Mouse (Mus musculus) brain, embryonic 18.5 days (tissue): ENCODE measurements at regions not wholly inside any gene's neighbourhood (a gene's known extent, or its start where the extent isn't known, plus 50 kb on each side); places are given as distances from the start of the nearest gene placed in this dataset.

Experiments
- DNase-seq: peaks from one replicate; pipeline ENCODE4 v3.0.0-alpha.2; 2012; ENCODE audit warnings: low read depth, low spot score

DNA sequence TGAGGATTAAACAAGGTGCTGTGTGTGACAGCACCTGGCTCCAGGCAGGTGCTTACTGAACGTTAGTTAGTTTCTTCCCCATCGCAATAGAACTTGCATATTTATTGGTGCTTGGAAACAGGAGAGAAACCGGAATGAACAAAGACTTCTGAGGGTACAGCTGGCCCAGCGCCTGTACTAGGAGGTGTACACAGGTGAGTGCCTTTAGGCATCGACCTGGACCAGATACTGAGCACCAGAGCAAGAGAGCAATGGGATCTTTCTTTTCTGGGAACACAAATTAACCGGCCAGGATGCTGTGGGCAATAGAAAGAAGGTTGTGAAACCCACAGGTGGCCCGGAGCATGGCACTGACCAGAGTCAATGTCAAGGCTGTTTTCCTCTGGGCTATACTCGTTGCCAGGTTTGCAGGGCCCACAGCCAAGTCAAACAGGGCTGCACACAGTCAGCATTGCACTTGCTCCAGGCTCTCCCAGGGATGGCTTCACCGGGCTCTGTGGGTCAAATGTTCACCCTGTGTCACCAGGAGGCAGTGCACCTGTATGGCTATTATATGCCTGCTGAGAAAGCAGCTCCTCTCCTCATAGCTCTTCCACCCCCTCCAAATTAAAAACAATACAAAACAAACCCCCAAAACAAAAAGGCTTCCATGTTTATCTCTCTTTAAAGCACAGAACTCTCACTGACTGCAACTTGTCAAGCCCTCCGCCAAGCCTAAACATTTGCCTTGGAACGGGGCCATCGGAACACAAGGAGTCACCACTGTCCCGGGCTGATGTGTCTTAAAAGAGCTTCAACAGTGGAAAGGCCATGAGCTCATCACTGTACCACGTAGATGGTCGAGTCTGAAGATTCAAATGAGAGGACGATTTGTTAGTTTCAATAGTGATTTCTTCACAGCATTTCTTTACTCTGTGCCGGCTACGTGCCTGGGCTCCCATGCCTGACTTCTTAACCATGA is 629.1 kb downstream of the Rnf144a start:
- DNase-seq: no peak

DNA sequence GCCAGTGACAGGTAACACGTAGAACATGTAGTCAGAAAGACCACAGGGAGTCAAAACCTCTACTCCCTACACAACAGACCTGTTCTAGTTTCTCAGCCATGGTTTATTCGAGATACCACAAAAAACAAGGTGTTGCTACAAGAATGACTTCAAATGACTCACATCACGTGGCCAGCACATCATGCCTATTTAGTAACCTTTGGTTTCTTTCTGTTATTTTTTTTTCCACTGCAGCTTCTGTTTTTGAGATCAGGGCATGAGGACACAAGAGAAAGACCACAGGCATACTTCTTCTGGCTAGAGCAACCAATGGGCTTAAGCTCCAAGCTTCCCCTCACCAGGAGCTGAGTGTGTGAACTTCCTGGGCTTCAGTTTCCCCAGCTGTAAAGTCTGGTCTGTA is 630.7 kb downstream of the Rnf144a start:
- DNase-seq: no peak

DNA sequence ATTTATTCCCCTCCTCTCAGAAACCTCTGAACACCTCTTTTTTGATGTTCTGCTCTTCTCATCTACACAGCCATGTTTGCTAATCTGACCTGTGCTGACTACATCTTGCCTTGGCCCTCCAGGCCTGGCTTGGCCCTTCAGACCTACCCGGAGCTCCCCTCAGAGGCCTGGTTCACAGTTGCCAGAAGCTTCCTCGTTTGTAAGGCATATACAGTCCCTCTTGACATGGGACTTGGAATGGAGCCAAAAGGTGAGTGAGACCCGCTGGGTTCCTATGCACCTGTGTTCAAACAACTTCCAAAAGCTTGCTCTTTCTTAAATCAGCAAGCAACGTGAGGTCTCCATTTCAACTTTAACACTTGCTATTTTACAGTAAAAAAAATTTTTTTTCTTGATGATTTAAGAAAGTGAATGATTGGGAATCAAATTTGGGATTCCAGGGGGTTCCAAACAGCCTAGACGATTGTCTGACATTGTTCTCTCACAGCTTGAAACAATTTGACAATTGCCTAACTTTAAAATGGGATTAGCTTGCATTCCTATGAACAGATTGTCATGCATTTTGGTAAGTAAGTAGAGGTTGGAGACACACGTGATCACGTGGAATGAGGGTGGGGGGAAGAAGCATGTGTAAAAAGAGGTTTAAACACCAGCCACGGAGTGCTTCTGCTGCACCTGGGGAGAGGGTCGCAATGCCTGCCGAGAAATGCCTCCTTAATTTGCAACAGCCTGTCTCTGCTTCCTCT is 631.9 kb downstream of the Rnf144a start:
- DNase-seq: no peak

DNA sequence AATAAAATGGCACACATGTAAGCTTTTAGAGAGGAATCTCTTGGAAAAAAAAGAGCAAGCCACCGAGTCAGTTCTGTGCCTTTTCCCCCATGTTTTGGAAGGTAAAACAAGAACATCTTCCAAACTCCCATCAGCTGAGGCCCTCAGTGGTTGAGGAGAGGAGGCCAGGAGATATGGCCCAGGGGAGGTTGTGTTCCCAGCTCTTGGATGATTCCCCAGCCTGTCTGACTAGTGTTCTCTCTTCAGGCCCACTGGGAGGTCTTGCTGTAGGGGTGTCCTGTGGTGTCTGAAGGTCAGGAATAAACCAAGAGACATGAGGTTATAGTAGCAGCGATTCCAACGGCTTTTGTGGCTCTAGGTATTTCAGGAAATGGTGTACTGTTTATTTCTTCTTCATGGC is 643.2 kb downstream of the Rnf144a start:
- no peak for DNase-seq

DNA sequence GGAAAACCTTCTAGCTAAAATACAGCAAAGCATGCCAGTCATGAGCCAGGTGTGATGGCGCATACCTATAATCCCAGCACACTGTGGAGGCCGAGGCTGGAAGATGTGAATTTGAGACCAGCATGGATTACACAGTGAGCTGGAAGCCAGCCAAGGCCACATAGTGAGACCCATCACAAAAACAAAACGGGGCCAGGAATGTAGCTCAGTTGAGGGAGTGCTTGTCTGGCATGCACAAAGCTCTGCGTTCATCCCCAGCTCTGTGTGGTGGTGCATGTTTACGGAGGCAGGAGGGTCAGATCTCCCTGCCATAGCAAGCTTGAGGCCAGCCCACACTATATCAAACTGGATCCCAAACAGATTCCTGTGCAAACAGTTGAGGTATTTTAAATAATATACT is 646.4 kb downstream of the Rnf144a start:
- DNase-seq: no peak

DNA sequence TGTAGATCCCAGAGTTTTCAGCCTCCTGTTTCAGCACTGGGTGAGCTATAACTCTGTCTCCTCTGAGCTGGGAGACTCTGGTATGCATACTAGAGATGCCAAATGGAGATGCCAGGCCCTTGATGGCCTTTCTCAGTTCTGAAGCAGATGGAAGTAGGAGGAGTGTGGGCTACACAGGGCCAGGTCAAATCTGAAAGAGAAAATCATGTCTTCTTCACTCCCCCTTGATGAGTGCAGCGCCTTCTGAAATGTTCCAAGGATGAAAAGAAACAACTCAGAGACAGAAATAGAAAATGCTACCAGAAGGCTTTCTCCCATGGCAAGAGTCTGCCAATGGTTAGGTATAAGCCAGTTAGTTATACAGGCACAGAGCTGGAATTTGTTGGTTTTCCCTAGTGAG is 652.0 kb downstream of the Rnf144a start:
- no peak for DNase-seq

DNA sequence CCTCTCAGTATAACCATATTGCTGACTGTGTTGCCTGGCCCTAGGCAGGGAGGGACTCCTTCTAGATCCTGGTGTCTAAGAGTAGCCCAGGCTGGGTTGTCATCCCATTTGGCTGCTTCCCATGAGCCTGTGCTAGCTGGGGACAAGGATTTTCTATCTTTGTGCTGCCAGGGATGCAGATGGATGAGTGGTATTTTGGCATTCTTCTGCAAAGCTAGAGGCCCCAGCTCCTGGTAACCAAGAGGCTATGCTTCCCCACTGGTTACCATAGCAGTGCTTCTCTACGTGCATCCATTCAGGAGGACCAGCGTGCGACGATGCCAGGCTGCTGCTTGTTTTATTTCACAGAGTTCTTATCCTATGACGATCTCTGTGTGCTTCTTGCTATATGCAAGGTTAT is 658.0 kb downstream of the Rnf144a start:
- DNase-seq: peak; percentile 14

DNA sequence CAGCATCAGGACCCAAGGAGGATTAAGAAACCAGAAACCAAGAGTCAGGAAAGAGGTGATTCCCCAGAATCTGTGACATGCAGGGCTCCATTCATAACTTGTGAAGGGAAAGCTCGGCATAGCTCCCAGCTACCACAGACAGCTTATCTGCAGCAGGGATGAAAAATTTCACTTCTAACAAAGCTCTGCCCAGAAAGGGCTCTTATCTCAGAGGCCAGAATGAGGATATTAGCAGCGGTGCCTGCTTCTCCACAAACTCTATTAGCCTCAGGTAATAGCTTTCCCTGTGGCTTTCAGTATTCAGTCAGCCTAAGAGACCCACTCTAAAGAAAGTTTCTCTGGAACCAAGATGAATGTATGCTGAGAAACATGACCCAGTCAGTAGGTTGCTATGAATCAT is 636.9 kb upstream of the Id2 start:
- no peak for DNase-seq

DNA sequence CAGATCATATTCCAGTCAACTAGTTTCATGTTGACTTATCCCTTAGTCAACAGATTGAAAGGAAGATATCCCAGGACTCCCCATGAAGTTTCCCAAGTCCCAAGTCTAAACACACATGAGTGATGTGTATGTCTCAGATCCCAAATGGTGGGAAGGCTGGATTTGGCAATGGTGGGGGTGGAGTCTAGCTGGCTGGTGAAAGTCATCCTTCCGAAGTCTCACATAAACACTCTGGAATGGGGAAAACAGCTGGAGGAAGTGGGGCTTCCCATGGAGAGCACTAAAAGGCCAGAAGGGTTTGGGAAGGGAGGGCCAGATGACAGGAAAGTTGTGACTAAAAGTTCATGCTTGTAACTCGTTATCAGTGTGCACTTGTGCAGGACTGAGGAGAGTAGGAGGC is 628.8 kb upstream of the Id2 start:
- DNase-seq: no peak

DNA sequence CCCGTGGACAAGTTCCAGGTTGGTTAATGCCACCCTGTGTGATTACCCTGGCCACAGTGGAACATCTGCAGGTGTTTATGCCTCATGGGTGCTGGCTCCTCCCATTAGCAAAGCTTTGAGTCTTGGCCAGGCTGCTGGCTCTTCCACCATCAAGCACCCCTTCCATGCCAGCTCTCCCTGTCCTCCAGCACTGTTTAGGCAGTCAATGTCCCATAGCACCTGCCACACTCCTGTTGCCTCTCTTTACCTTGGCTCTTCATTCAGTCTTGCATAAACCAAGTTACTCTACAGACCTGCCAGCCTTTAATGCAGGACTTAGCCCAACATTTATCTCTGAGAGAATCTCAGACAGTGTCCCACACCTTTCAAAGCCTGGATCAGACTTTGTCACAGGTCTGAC is 614.2 kb upstream of the Id2 start:
- DNase-seq: no peak

DNA sequence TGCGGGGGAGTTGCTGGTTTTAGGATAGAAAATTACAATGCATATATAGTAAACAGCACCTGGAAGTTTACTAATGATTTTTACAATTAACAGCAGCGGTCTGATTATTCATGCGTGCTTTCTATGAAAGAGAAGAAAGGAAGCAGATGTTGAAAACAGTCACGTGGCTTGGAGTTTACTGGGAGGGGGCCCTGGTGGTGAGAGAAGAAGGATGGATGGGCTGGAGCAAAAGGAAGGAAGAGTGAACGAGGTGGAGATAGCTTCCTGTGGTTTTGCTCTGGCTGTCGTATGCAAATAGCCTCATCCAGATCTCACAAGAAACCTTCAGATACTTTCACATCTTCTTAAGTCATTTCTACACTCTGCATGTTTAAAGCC is 606.1 kb upstream of the Id2 start:
- DNase-seq: no peak

DNA sequence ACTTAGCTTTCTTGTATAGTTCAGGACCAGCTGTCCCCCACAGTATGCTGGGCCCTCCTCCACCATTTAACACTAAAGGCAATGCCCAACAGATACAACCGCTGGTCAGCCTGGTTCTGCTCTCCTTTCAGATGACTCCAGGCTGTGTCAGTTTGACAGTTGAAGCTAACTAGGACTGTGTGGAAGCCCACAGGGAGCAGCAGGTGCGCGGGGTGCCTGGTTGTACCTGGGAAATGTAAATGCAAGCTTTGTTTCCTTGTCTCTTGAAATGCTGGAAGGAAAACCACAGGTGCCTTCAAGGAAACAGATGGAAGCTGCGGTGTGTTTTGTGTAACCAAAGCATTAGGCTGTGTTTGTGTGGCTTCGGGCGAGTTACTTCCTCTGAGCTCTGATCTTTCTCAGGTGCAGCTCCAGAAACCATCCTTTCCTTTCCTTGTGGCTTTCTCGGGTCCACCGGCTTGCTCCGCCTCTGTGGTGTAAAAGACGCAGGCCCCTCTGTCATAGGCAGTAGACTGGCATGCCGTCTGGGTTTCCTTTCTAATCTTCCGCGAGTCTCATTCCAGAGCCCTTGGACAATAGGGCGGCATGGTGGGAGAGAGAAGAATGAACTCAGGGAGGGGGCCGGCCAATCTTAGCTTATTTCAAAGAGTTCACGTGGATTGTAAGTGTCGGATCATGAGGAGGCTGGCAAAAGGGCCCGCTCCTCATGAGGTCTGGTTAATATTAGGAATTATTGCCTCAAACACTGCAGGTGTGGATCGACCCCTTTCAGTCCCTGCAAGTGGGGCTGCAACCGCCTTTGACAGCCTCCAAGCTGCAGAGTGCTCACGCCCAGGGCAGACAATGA is 605.5 kb upstream of the Id2 start:
- DNase-seq: no peak

DNA sequence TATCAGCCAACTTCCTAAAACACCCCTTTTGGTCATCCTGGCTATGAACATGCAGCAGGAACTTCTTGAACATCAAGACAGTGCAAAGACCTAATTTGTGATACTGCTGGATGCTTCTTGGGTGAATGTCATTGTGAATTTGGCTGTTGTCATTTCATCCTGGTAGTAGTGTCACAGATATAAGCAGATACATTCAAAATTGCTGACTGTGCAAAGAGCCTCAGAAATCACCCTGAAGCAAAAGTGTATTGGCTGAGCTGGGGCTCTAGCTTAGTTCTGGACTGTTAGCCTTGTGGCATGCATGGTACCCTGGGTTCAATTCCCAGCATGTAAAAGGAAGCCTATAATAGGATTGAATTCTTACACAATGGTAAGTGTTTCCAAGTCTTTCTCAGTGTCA is 590.1 kb upstream of the Id2 start:
- DNase-seq: no peak

DNA sequence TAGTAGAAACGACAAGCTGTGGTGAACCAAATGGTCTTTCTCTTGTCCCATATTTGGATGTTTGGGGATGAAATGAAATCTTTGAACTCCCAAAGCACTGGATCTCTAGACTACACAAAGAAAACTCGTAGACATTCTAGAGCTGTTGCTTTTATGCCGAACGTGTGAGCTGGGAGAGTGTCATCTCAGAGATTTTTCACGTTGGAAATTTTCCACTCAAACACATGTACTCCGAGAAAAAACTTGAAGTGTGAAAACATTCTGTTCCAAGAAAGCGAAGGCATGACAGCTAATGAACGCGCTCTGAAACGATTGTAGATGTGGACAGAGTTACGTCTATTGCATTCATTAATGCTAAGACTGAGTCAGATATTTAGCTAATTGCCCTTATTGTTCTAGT is 579.7 kb upstream of the Id2 start:
- no peak for DNase-seq

DNA sequence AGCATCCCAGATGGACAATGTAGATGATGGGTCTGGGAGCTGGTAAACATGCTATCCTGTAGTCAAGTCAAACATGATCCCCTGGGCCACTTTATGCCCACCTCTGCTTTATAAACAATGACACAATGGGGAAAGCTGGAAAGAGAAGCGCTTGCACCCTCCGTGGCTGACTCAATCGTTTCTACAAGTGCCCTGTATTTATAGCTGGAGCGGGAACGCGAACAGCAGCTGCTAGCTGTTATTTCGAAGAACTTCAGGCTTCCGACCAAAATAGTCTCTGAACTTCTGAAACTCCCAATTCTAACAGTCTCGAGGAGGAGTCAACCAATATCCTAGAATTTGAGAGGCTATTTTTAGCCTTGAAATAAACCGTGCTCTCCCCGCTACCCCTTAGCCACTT is 571.4 kb upstream of the Id2 start:
- DNase-seq: no peak

DNA sequence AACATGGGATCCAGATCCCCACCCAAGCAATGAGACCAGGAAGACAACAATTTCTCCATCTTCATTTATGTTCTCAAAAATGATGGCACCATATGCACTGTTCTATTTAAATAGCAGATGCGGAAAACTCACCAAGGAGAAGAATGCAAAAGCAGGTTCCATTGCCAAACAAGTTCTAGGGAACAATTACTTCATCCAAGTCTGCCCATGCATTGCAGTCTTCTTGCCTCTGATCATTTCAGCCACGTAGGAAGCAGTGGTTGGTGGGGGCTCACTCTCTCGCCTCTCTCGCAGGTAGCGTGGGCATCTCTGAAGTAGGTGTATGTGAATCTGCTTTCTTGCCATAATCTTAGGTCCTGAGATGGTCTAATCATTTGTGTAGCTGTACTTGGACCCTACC is 557.5 kb upstream of the Id2 start:
- no peak for DNase-seq

DNA sequence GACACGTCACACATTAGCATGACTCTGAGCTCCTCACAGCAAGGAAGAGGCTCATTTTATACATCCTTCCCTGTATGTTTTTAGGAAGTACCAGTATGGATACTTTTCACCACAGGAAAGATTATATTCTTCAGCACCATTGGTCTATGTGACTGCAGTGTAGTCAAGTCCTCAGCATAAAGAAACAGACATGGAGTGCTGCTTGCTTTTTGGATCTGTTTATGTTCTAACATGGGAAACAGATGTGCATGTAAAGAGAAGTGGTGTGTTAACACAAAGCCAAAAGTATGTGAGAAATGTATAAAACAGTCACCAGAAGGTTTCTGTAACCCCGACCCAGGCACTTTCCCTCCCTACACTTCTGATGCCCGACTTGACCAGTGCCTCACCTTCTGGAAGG is 553.3 kb upstream of the Id2 start:
- no peak for DNase-seq

DNA sequence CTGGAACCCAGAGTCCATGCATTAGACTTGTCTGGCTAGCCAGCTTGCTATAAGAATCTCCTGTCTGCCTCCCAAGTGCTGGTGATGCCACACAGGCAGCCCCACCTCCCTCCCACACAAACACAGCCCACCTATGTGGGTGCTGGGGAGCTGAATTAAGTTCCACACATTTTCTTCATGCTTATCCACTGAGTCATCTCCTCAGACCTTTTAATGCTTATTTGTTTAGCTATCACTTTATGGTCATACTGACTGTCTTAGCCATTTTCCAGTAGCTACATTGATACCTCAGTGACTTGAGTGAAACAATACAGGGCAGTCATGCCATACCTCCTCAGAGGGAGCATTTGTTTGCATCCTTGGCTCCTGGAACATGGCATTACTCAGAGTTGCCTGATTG is 531.1 kb upstream of the Id2 start:
- no peak for DNase-seq

DNA sequence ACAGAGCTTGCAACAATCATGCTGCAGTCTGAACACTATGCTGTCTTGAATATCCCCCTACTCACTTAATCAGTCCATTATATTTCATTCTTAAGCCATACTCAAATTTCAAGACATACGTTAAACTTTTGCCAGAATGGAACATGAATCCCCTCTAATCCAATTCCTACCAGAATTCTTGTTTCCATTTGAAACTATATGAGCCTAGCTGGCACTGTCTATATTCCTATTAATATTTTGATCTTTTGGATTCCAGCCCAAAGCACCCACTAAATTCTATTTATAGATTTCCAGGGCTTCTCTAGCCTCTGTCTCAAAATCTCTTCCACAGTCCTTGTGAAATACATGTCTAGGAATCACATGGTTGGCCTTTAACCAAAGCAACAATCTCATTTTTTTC is 528.9 kb upstream of the Id2 start:
- DNase-seq: no peak

DNA sequence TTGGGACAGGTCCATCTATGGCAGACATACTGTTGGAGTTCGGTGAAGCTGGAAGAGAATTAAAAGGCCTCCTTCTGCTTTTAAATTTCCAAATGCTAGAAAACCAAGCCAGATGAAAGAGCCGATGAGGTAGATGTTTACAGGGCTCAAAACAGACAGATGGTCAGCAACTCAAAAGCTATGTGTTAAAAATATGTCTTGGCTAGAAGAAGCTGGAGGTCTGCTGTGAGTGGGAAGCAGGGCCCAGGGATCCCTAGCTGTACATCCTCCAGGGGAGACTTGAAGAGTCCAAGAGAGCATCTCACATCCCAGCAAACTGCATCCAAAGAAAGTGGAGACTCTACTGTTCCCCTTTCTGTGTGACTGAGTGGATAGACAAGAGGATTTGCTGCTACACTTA is 526.5 kb upstream of the Id2 start:
- DNase-seq: no peak

DNA sequence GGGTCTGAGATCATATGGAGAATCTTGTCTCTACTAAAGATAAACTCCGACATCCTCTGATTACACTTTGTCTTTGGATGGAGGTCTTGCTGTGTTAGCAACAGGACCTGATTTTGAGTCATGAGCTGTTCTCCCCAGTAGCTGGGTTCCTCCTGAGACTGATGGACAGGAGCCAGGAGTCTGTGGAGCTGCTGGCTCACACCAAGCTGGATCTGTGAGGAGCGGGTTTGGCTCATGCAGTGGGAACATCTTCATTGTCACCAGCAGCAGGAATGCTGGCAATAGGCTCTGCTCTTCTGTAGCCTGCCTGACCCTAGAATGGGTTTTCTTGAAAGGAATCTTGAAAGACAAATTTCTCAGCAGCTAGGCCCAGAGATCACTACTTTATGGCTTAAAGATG is 524.2 kb upstream of the Id2 start:
- DNase-seq: no peak

DNA sequence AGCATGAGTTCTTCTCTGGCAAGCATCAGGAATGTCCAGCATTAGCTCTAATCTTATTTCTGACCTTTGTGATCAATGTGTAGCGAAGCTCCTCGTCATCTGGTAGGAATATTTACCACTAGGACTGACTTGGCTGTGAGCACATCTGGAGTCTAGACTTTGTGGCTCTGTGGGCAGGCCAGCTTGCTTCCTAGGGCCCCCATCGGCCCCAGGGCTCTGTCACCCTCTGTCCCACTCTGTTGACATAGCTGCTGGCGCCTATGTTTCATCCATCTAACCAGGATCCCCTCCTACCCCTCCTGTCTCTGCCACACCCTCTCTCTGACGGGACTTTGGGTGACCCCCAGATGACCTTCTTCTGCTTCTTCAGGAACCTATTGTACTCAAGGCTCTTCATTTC is 520.6 kb upstream of the Id2 start:
- DNase-seq: no peak
